Mouse (Mus musculus): ENCODE data around the gene Fam213b.

DNA sequence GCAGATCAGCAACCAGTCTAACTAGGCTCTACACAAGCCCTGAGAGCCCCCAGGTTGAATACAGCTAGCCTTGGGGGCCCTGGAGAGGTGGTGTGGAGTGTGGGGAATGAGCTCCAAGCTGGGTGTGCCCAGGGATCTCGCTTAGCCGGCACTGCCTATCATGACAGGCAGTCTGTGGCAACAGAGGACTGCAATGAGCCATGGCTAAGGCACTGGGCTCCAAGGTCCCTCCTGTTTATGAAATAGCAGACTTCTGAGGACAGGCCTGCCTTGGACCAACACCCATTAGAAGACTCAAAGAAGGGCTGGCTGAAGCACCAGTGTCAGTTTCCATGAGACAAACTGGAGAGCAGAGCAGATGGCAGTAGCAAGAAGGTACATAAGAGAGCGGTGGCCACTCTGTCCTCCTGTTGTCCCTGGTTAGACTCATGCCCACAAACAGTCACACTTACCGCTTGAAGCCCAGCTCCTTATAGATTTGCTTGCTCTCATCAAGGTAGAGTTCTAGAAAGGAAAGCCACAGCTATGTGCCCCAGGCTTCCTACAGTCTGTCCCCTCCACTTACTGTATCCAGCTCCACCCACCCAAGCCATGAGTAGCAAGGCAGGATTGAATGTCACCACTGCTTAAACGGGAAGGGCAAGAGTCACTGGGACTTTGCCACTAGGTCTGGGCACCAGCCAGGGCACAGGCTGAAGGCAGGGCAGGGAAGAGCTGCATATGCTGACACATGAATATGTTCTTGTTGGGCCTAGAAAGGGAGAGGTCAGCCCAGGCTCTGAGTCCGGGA lies 1.1 kb downstream of the Fam213b start:
- TF ChIP-seq GATA1 (IDR thresholded peaks at IDR 0.05; ENCODE audit: low read length) (no peak), TAL1 (IDR thresholded peaks at IDR 0.05; ENCODE audit: low read length) (no peak)
